Mouse (Mus musculus) cerebellum, postnatal 14 days (tissue): Measurements from ENCODE around the gene G0s2.
A peak's percentile ranks its signal among the peaks of the same experiment; 100 is the strongest.

ENCODE experiments used
- DNase-seq, 2 experiments: peaks; one replicate each; pipeline ENCODE4 v3.0.0; 2021; ENCODE audit warnings: mixed read lengths in 2 of 2

The G0s2 gene

GRCm38 (mm10) chr1:193250026-193250425, 23.0 kb downstream of the G0s2 start:
- DNase-seq: no peak

GRCm38 (mm10) chr1:193244235-193244634, 28.8 kb downstream of the G0s2 start:
- DNase-seq: peak in 1 of 2 experiments; percentile 22

DNA sequence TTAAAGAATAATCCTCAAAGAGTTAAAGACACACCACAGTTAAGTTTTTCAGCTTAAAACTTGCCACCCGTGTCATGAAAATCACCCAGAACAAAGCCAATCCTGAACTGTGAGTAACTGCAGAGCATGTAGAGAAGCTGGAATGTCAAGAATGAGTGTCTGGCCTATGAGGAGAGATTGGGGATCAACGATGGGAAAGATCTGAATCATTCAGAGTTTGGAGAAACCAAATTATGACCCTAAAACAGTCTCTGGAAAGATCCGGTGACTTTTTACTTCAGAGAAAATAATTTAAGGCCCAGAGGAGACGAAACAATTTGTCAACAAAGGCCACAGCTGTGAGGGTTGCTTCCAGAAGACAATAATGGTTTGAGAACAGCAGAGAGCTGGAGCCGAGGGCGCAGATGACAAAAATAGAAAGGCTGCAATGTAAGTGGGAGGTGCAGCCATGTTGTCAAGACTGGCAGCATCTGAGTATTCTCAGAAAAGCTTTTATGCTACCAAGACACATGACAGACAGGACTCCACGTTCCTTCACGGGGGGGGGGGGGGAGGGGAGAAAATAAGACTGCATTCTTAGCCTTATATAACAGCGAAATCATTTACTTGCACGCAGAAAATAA, 29.3 kb downstream of the G0s2 start:
- no peak for DNase-seq

GRCm38 (mm10) chr1:193242863-193243262, 30.2 kb downstream of the G0s2 start:
- DNase-seq: peak in 1 of 2 experiments; percentile 33

DNA sequence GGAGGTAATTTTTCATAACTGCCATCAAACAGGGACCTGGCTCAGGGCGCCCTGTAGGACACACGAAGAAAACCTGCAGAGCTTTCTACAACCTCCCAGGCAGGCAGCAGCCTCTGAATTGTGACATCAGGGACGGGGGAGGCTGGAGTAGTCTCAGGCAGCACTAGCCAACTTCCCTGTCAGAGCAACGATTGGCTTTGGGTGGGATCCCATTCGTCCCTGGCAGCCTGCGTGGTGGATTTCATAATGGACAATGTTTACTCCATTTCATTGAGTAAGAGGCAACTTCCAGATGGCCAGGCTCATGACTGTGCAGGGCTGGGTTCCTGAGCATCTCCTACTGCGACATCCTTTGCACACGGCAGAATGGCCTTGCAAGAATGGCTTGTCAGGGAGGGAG, 30.8 kb downstream of the G0s2 start:
- DNase-seq: peak; percentile 96

DNA sequence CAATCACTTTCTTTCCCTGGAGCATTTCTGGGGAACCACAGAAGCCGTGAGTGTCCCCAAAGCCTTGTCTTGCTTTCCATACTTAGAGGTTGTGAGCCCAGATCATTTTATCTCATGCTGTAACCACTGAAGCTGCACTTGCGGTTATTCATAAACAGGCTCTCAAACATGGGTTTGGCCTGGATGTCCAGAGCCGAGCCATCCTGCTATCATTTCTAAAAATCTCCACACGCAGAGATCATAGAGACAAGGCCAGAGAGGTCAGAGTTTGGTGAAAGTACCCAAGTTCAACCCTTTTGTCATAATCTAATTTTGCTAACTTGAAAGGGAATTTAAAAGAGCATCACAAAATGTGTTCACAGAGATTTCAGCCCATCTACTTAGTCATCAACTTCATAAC, 31.6 kb downstream of the G0s2 start:
- no peak for DNase-seq

GRCm38 (mm10) chr1:193238426-193238825, 34.6 kb downstream of the G0s2 start:
- DNase-seq: no peak

DNA sequence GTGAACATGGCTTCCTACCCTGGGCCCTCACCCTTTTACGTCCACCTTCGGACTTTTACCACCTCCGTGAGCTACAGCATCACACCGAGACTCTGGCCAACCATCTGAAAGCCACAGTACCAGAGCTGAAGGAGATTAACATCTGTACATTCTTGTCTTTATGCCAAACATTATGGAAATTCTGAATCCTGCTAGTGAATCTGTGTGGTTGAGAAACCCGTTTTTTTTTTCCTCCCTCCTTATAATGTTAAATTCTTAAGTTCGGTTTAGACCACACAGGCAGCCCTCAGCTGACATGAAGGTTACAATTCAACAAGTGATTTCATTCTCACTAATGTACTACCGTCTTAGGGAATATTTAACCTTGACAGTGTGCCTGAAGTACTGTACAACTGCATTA, 38.1 kb downstream of the G0s2 start:
- DNase-seq: no peak

DNA sequence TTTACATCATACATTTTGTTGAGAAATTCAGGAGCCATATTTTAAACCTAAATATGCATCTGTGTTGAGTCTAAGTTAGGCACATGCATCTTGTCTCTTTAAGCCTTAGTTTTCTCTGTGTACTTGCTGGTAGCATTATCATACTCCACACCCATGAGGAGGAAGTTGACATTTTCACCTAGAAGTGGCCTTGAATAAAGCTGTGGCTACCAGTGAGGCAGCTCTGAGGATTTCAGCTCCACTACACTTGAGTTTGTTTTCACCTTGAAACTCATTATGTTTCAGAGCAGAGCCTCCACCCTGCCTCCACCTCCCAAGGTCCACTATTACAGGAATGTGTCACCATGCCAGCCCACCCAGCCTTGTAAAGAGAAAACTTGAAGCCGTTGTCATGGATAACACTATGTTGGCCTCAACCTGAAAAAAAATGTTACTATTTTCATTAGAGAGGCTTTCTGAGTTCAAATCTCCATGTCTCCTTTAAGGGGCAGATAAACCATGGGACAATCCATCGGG, 38.8 kb downstream of the G0s2 start:
- DNase-seq: no peak

DNA sequence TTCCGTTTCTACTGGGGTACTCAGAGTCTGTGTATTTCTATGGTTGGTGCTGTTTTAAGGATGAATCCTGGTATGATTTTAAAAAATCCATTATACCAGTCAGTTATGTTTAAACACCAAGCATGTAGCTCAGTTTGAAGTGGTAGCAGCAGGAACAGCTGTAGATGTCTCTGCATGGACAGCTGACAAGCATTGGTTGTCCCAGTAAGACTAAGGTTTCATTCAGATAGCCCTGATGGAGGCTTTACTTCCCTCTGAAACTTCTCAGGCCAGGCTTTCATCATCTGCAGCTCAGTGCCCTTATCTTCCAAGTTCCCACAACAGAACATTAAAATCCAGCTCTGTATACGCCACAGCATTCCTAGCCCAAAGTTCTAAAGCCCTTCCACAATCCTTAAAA, 40.3 kb downstream of the G0s2 start:
- DNase-seq: no peak

DNA sequence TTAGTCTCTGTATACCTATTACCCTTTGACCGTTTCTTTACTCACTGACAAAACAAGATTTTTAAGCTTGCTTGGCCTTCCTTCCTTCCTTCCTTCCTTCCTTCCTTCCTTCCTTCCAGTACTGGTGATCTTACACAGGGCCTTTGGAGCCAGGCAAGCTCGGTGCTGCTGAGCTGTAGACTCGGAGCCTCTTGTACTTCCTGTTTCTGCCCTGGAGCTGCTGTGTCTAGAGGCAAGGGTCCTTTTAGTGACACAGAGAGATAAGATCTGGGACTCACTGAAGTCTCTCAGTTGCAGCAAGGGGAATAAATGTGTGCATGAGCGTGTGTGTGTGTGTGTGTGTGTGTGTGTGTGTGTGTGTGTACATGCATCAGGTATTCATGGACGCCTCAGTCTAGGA, 42.1 kb downstream of the G0s2 start:
- no peak for DNase-seq

DNA sequence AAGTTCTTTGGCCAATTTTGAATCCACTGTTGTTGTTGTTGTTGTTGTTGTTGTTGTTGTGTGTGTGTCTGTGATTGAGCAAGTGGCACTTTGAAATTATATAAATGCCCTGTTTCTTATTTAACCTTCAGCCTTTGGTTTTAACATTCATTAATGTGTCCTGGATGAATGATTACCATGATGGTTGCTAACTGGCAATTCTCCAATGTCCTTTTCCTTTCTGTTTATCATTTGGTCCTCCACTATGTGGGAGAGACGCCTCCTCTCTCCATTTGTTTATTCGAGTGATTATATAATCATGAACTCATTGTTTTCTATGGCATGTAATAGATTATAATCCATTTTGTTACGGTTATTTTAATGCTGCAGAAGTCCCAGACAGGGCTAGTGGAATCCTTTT, 42.5 kb downstream of the G0s2 start:
- no peak for DNase-seq

- no peak for DNase-seq
Observed at GRCm38 (mm10) chr1:193229570-193229969, 43.4 kb downstream of the G0s2 start.

- no peak for DNase-seq
Observed at GRCm38 (mm10) chr1:193227537-193227936, 45.5 kb downstream of the G0s2 start.

DNA sequence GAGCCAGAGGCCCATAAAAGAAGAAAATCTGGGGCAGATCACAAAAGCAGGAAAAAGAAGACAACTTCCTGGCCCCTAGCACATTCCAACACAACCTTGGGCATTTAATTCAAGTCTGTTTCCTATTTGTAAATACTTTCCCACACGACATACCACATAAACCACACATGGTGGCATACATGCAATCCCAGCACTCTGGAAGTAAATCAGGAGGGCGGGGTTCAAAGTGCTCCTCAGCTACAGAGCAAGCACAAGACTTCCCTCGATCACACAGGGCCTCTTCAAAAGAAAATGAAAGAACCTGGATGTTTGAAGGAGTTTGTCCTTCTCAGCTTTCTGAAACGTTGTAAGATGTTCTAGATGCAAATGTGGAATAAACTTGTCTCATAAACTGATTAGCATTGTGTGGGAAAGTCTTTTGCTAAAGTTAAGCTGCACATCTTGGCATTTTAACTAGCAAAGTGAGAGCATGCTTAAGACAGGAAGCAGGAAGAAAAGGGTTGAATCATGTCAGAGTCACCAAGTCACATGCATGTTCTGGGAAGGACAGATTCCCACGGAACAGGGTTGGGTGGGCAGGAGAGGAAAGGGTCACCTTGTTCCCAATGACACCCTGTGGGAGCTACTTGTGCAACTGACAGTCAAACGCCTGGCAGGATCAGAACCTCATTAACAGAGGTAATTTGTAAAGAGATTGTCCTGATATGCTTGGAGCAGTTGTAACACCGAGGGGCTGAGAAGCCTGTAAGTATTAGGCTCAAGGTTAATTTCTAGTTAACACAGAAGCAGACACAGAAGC, 46.1 kb downstream of the G0s2 start:
- no peak for DNase-seq

DNA sequence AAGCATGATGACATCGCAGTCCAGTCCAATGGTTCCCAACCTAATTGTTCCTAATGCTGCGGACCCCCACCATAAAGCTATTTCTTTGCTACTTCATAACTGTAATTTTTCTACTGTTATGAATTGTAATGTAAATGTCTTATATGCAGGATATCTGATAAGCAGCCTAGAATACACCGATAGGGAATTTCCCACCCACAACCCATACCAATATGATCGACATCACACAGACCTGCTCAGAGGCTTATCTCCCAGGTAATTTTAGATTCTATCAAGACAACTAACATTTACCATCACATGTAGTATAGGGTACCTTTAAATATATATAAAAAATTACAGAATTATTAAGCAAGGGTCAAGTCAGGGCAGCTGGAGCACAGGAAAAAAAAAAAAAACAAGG, 46.9 kb downstream of the G0s2 start:
- no peak for DNase-seq

DNA sequence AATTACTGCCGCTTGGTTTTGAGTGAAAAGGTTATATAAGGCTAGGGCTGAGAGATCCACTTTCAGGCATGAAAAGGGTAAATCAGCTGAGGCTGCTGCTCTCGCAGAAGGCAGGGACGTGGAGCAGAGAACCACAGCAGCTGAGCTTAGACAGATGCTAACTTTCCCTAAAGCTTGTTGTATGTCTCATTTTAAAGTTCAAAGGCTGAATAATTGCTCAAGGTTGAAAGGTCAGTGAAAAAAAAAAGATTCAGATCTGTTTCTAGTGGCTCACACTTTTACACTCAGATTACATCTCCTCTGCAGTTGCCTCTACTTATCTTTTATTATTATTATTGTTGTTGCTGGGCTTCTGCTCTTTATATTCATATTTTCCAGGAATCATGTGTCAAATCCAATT, 47.5 kb downstream of the G0s2 start:
- no peak for DNase-seq
